Mouse (Mus musculus) megakaryocyte, embryonic 14.5 days (primary cell): Measurements from ENCODE around the gene Lnx1.

Experiments
- FLI1 ChIP-seq: IDR thresholded peaks from 2 replicates; pipeline ENCODE4 v1.6.1; 2012; ENCODE audit warnings: low read length, inconsistent platforms, mixed read lengths
- GATA1 ChIP-seq: IDR thresholded peaks from 3 replicates; pipeline ENCODE4 v1.6.1; 2012; ENCODE audit warnings: mixed read lengths, low read length, inconsistent platforms, borderline replicate concordance

- no peak for TF ChIP-seq GATA1
- no peak for TF ChIP-seq FLI1
These were observed 157.1 kb downstream of the Lnx1 start for GRCm38 (mm10) chr5:74545606-74546005.
